Mouse (Mus musculus): ENCODE results near the gene Rad50.

DNA sequence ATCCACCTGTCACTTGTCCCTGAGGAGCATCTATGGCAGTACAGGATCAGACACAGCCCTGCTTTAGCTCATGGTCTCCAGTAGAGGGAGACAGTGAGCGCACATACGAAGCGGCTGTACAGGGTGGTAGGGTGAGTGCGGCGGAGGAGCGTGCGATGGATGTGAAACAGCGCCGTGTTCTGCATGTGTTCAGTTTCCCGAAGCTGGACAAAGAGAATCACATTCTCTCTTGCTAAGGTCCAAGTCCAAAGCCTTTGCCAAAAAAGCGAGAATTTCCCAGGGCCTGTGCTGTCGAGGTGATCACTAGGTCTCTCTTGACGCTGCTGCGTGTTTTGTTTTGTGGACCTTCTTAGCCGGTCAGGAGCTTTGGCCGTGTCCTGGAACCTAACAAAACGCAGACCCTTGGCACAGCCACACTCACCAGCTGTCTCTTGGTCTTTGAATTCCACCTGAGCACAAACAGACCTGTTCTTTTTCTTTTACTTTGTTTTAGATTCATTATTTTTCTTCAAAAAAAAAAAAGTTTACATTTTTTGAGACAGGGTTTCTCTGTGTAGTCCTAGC is 28.6 kb upstream of the Rad50 start:
- TF ChIP-seq POLR2A (IDR thresholded peaks at IDR 0.05; ENCODE audit: insufficient read depth, low read depth, low read length) (no peak), CTCF (IDR thresholded peaks at IDR 0.05; ENCODE audit: insufficient read depth, low read depth, low read length) (peak; percentile 29)
